Mouse (Mus musculus) MEL (cell line): ENCODE data around the gene Coro2b. TPM values are rescaled to one million over a fixed set of nuclear protein-coding genes. Genes with fewer than 3 reads are reported as not detected.

Experiments
- DNase-seq: peaks from one replicate; pipeline ENCODE4 v3.0.0; 2011; ENCODE audit warnings: low read depth, low spot score
- H3K27ac ChIP-seq: 2 replicates; pipeline ENCODE4 v1.5.1; 2012; ENCODE audit warnings: low read depth, mild to moderate bottlenecking, control low read depth, low read length, moderate library complexity; ENCODE audit not compliant: control insufficient read depth
- H3K27me3 ChIP-seq, 2 experiments: fragments of 150-350 bp in 1 of 2; sonication (generic) in 1 of 2; 2 replicates each; pipeline ENCODE4 v1.6.1; 2012; ENCODE audit warnings: low read length in 2 of 2, mild to moderate bottlenecking in 2 of 2, improper control_type of control experiment in 1 of 2, moderate library complexity in 1 of 2; ENCODE audit not compliant: insufficient read depth in 2 of 2, control insufficient read depth in 1 of 2
- H3K36me3 ChIP-seq, 2 experiments: 2 replicates each; pipeline ENCODE4 v1.6.1; 2012 to 2014; ENCODE audit warnings: low read length in 2 of 2, improper control_type of control experiment in 1 of 2, inconsistent platforms in 1 of 2, mild to moderate bottlenecking in 1 of 2; ENCODE audit not compliant: insufficient read depth in 2 of 2, control insufficient read depth in 1 of 2
- H3K4me1 ChIP-seq, 2 experiments: fragments of 150-350 bp in 1 of 2; sonication (generic) in 1 of 2; 2 replicates each; pipeline ENCODE4 v1.6.1; 2012; ENCODE audit warnings: low read length in 2 of 2, improper control_type of control experiment in 1 of 2, mild to moderate bottlenecking in 1 of 2; ENCODE audit not compliant: insufficient read depth in 2 of 2, control insufficient read depth in 1 of 2
- H3K4me3 ChIP-seq, 2 experiments: fragments of 150-350 bp in 1 of 2; sonication (generic) in 1 of 2; 2 replicates each; pipeline ENCODE4 v1.5.1; 2012; ENCODE audit warnings: low read depth in 2 of 2, low read length in 2 of 2, mild to moderate bottlenecking in 2 of 2, moderate library complexity in 2 of 2, control low read depth in 1 of 2, improper control_type of control experiment in 1 of 2; ENCODE audit not compliant: control insufficient read depth in 1 of 2, insufficient read depth in 1 of 2
- H3K79me2 ChIP-seq: 2 replicates; pipeline ENCODE4 v1.6.1; 2012; ENCODE audit warnings: mild to moderate bottlenecking, low read length, moderate library complexity; ENCODE audit not compliant: control insufficient read depth, poor library complexity, insufficient read depth
- H3K9ac ChIP-seq: 2 replicates; pipeline ENCODE4 v1.6.1; 2012; ENCODE audit warnings: low read depth, mild to moderate bottlenecking, control low read depth, low read length, moderate library complexity; ENCODE audit not compliant: control insufficient read depth, poor library complexity, severe bottlenecking
- H3K9me3 ChIP-seq: fragments of 150-350 bp; sonication (generic); replicated peaks from 2 replicates; pipeline ENCODE4 v1.6.1; 2012; ENCODE audit warnings: mild to moderate bottlenecking, low read length, improper control_type of control experiment, moderate library complexity; ENCODE audit not compliant: insufficient read depth
- CHD1 ChIP-seq: IDR thresholded peaks from 2 replicates; pipeline ENCODE4 v1.6.1; 2012; ENCODE audit warnings: low read depth, mild to moderate bottlenecking, inconsistent platforms, low read length, improper control_type of control experiment
- E2F4 ChIP-seq: IDR thresholded peaks from 2 replicates; pipeline ENCODE4 v1.6.1; 2011; ENCODE audit warnings: low read depth, low read length, improper control_type of control experiment, borderline replicate concordance
- EP300 ChIP-seq, 2 experiments: IDR thresholded peaks; 2 replicates each; pipeline ENCODE4 v1.6.1; 2011; ENCODE audit warnings: improper control_type of control experiment in 2 of 2, low read length in 2 of 2, low read depth in 1 of 2, mild to moderate bottlenecking in 1 of 2
- HCFC1 ChIP-seq: IDR thresholded peaks from 2 replicates; pipeline ENCODE4 v1.6.1; 2012; ENCODE audit warnings: low read depth, mild to moderate bottlenecking, inconsistent platforms, low read length, improper control_type of control experiment, moderate library complexity
- KAT2A ChIP-seq: conservative IDR thresholded peaks from 2 replicates; pipeline ENCODE4 v1.6.1; 2012; ENCODE audit warnings: low read depth, low read length, improper control_type of control experiment, inconsistent platforms
- MAFK ChIP-seq: IDR thresholded peaks from 2 replicates; pipeline ENCODE4 v1.6.1; 2011; ENCODE audit warnings: low read depth, mild to moderate bottlenecking, low read length, improper control_type of control experiment, borderline replicate concordance
- MAX ChIP-seq: IDR thresholded peaks from 2 replicates; pipeline ENCODE4 v1.6.1; 2011; ENCODE audit warnings: low read length, improper control_type of control experiment
- MEF2A ChIP-seq: IDR thresholded peaks from 2 replicates; pipeline ENCODE4 v1.6.1; 2014; ENCODE audit warnings: low read depth, mild to moderate bottlenecking, inconsistent platforms, low read length, improper control_type of control experiment; ENCODE audit not compliant: poor library complexity, insufficient replicate concordance, severe bottlenecking; ENCODE audit errors: extremely low read depth
- MXI1 ChIP-seq: IDR thresholded peaks from 2 replicates; pipeline ENCODE4 v1.6.1; 2011; ENCODE audit warnings: mild to moderate bottlenecking, low read depth, low read length, improper control_type of control experiment
- MYC ChIP-seq: IDR thresholded peaks from 2 replicates; pipeline ENCODE4 v1.6.1; 2011; ENCODE audit warnings: low read depth, mild to moderate bottlenecking, low read length, improper control_type of control experiment, moderate library complexity
- NELFE ChIP-seq: IDR thresholded peaks from 2 replicates; pipeline ENCODE4 v1.6.1; 2011; ENCODE audit warnings: low read depth, low read length, improper control_type of control experiment
- NRF1 ChIP-seq: IDR thresholded peaks from 2 replicates; pipeline ENCODE4 v1.6.1; 2014; ENCODE audit warnings: low read depth, mild to moderate bottlenecking, inconsistent platforms, low read length, improper control_type of control experiment, moderate library complexity; ENCODE audit not compliant: poor library complexity, insufficient read depth, severe bottlenecking
- RCOR1 ChIP-seq: IDR thresholded peaks from 2 replicates; pipeline ENCODE4 v1.6.1; 2012; ENCODE audit warnings: low read depth, mild to moderate bottlenecking, inconsistent platforms, low read length, improper control_type of control experiment
- TAL1 ChIP-seq: IDR thresholded peaks from 2 replicates; pipeline ENCODE4 v1.6.1; 2012; ENCODE audit warnings: mild to moderate bottlenecking, inconsistent platforms, low read length, moderate library complexity, mixed read lengths
- USF1 ChIP-seq: IDR thresholded peaks from 2 replicates; pipeline ENCODE4 v1.6.1; 2014; ENCODE audit warnings: low read depth, mild to moderate bottlenecking, inconsistent platforms, low read length, improper control_type of control experiment, moderate library complexity
- USF2 ChIP-seq, 2 experiments: IDR thresholded peaks; 2 replicates each; pipeline ENCODE4 v1.6.1; 2011 to 2012; ENCODE audit warnings: improper control_type of control experiment in 2 of 2, low read length in 2 of 2, borderline replicate concordance in 1 of 2, inconsistent platforms in 1 of 2, low read depth in 1 of 2, mild to moderate bottlenecking in 1 of 2; ENCODE audit not compliant: insufficient read depth in 1 of 2
- ZKSCAN1 ChIP-seq: IDR thresholded peaks from 2 replicates; pipeline ENCODE4 v1.6.1; 2012; ENCODE audit warnings: low read depth, mild to moderate bottlenecking, inconsistent platforms, low read length, improper control_type of control experiment, moderate library complexity
- polyA plus RNA-seq, 2 experiments: library from polyadenylated mRNA; stranded (reverse) in 1 of 2; unstranded in 1 of 2; fragments of >175 nt in 1 of 2; fragments of >200 nt in 1 of 2; gene quantifications; 2 replicates each; pipeline versions ENCODE4 v1.2.1 to v1.2.4; 2012; ENCODE audit warnings: low replicate concordance in 2 of 2, low read depth in 1 of 2; ENCODE audit not compliant: insufficient read length in 2 of 2, insufficient read depth in 1 of 2, missing spikeins in 1 of 2
- total RNA-seq: library from RNA; depleted of rRNA; stranded (reverse); fragments of 300-350 nt; gene quantifications from 2 replicates; pipeline ENCODE4 v1.2.3, GENCODE M21; 2012

Gene Coro2b
- total and polyA plus RNA-seq, 3 experiments: not detected

DNA sequence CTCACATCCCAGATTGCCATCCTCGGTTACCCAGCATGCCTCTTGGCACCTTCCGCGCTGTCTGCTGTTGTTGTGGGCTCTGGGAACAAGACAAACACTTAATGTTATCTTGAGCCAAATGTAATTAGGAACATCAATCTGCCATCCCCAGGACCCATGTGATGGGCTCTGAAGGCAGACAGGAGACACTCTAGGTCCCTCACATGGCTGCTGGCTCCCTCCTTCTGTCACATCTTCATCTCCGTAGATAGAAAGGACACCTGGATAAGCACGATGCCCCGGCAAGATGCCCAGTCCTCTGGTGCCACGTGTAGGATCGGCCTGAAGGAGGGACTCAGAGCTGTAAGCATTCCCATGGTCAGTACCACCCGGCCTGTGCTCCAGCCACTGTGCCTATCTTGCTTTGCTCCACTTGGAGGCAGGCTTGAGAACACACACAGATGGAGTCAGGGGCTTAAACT is 2.4 kb upstream of the Coro2b start:
- H3K9me3 ChIP-seq: no peaks in the 10 kb centered on the region
- peaks cover 0 to 7% of the 10 kb centered on the region in 2 experiments; a peak in 2 of 4 replicates for H3K27me3 ChIP-seq
- H3K4me1 ChIP-seq: no peaks in the 10 kb centered on the region
- TF ChIP-seq TAL1: no peak
- no peak for TF ChIP-seq USF1
- no peak for TF ChIP-seq MAFK
- TF ChIP-seq MYC: no peak
- TF ChIP-seq KAT2A: no peak
- TF ChIP-seq MXI1: no peak
- TF ChIP-seq MEF2A: no peak
- no peak for TF ChIP-seq HCFC1
- no peak for TF ChIP-seq CHD1
- no peak for TF ChIP-seq NELFE
- TF ChIP-seq MAX: no peak
- no peak for TF ChIP-seq NRF1
- TF ChIP-seq E2F4: no peak
- no peak for TF ChIP-seq RCOR1
- no peak for TF ChIP-seq EP300 (IDR thresholded peaks at IDR 0.05; ENCODE audit: low read depth in 1 of 2, low read length in 2 of 2)
- TF ChIP-seq USF2 (IDR thresholded peaks at IDR 0.05; ENCODE audit: borderline replicate concordance in 1 of 2, insufficient read depth in 1 of 2, low read depth in 1 of 2, low read length in 2 of 2): no peak
- no peak for TF ChIP-seq ZKSCAN1
- TF ChIP-seq, all 39 proteins: peak for 0
- DNase-seq: no peak
- Histone ChIP-seq H3K4me3 (no peak overlapping the region), H3K27ac (no peak overlapping the region), H3K36me3 (no peaks in the 10 kb centered on the region), H3K79me2 (no peaks in the 10 kb centered on the region), H3K9ac (no peak overlapping the region)

- no peak for DNase-seq
- Histone ChIP-seq H3K36me3 (no peaks in the 10 kb centered on the region), H3K4me1 (no peaks in the 10 kb centered on the region), H3K27ac (no peak overlapping the region), H3K27me3 (peaks cover 0 to 8% of the 10 kb centered on the region in 2 experiments; a peak in 2 of 4 replicates), H3K9ac (no peak overlapping the region), H3K79me2 (no peaks in the 10 kb centered on the region), H3K4me3 (no peak overlapping the region), H3K9me3 (no peaks in the 10 kb centered on the region)
- TF ChIP-seq NRF1 (no peak), MAFK (no peak), MEF2A (no peak)
These were observed 1.1 kb upstream of the Coro2b start for GRCm38 (mm10) chr9:62537941-62538340.
